Mouse (Mus musculus): ENCODE results near the gene Mlxip. TPM values are rescaled to one million over a fixed set of nuclear protein-coding genes. Genes with fewer than 3 reads are reported as not detected.

Mlxip gene
- 24.9 and 29.9 TPM in 2 replicates for polyA plus RNA-seq (2015; fragmentation: Nextera tagmentation; extraction: Ambion mirVana)

GRCm38 (mm10) chr5:123394303-123394956, at the start of gene Mlxip:
Mlxip (plus strand) TSS chr5:123394798.

GRCm38 (mm10) chr5:123489112-123489785, 94.7 kb downstream of the Mlxip start, which contains the start of the genes Lrrc43 and Il31:
Lrrc43 (plus strand) TSS chr5:123489305.
Il31 (minus strand) TSS chr5:123489489.

Other genes with a start within 250 kb of the Mlxip start
- gene Psmd9, start 225.4 kb upstream of the Mlxip start, polyA plus RNA-seq (2015; fragmentation: Nextera tagmentation; extraction: Ambion mirVana): 45.2 and 50.7 TPM in 2 replicates
- 0.37 and 1.4 TPM in 2 replicates for gene Hpd, start 212.1 kb upstream of the Mlxip start, polyA plus RNA-seq (2015; fragmentation: Nextera tagmentation; extraction: Ambion mirVana)
- 3.0 and 3.3 TPM in 2 replicates for gene Wdr66, start 142.7 kb upstream of the Mlxip start, polyA plus RNA-seq (2015; fragmentation: Nextera tagmentation; extraction: Ambion mirVana)
- gene Bcl7a, start 51.0 kb upstream of the Mlxip start, polyA plus RNA-seq (2015; fragmentation: Nextera tagmentation; extraction: Ambion mirVana): 14.2 and 16.1 TPM in 2 replicates
- not detected in 2 replicates for gene Lrrc43, start 94.5 kb downstream of the Mlxip start, polyA plus RNA-seq (2015; fragmentation: Nextera tagmentation; extraction: Ambion mirVana)
- gene Il31, start 94.7 kb downstream of the Mlxip start, polyA plus RNA-seq (2015; fragmentation: Nextera tagmentation; extraction: Ambion mirVana): not detected in 2 replicates
- 0.10 TPM in 2 replicates for gene B3gnt4, start 115.7 kb downstream of the Mlxip start, polyA plus RNA-seq (2015; fragmentation: Nextera tagmentation; extraction: Ambion mirVana)
- 71.7 and 77.1 TPM in 2 replicates for gene Diablo, start 129.4 kb downstream of the Mlxip start, polyA plus RNA-seq (2015; fragmentation: Nextera tagmentation; extraction: Ambion mirVana)
- gene Gm49027, start 130.7 kb downstream of the Mlxip start, polyA plus RNA-seq (2015; fragmentation: Nextera tagmentation; extraction: Ambion mirVana): not detected in 2 replicates
- gene Vps33a, start 178.2 kb downstream of the Mlxip start, polyA plus RNA-seq (2015; fragmentation: Nextera tagmentation; extraction: Ambion mirVana): 17.9 and 18.5 TPM in 2 replicates